Mouse (Mus musculus) right cerebral cortex, adult 2 months (tissue): ENCODE results near the gene Zfyve21.
A peak's percentile ranks its signal among the peaks of the same experiment; 100 is the strongest.

ENCODE experiments used
- DNase-seq, 2 experiments: peaks; one replicate each; pipeline ENCODE4 v3.0.0; 2021 to 2022; ENCODE audit warnings: low spot score in 2 of 2

The Zfyve21 gene

DNA sequence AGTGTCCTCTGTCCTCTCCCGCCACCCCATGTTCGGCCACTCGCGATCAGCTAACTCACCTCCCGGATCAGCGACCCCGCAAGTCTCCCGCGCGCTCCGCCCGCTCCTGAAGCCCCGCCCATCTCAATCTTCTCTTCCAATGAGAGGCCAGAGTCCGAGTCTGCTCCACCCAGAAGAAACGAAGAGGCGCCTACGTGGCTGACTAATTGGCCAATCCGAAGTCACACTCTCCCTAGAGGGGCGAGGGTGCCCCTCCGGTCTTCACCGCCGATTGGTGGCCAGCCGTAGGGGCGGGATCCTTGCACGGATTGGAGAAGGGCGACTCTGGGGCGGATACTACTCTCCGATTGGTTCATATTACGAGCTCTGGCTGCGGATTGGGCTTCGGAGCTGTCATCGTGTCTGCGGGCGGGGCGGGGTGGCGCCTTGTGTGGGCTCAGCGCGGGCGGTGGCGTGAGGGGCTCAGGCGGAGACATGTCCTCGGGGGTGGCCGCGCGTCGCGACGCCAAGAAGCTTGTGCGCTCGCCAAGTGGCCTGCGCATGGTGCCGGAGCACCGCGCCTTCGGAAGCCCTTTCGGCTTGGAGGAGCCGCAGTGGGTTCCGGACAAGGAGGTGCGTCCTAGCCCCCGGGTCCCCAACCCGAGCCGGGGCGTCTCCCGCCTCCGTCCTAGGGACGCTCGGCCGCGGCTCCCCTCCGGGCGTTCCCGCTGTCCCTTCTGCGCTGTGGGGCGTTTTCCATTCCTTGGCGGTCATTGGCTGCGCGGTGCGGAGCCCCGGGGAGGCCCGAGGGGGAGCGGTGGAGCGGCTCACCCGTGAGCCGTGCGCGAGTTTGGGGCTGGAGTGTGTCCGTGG, at the start of gene Zfyve21, which contains the start of gene Xrcc3:
Gene Zfyve21 (plus strand): TSS at position 405 of the 852 bp plus-strand sequence.
Gene Xrcc3 (minus strand): TSS at position 108 of the 852 bp plus-strand sequence.
- DNase-seq = peak; percentile 97 to 98

GRCm38 (mm10) chr12:111766313-111767236, 47.4 kb upstream of the Zfyve21 start:
- DNase-seq = no peak

DNA sequence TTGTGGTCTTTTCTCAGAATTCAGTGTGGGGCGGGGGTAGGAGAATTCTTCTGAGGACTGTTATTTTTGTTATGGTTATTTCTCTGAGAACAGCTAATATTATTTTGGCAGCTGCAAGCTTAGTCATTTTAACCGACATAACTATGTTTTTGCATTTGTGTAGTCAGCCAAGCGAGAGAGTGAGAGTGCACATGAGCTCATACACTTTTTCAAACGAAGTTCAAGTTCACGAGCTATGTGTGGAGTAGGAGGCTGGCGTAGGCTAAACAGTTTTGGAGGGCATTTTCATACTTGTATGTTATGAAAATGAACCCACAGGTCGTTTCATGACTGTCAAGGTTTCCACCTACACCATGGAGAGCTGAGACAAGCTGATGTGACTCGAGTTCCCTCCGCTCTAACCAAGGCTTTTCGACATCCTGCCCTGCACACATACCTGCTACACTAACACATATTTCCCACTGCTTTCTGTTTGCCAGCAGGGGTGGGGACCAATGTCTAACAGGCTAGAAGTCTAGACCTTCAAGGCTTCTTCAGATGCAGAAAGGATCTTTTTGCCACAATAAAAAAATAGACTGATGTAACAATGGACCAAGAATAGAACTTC, 45.5 kb upstream of the Zfyve21 start:
- no peak for DNase-seq

GRCm38 (mm10) chr12:111769306-111769705, 44.7 kb upstream of the Zfyve21 start:
- DNase-seq = peak in 1 of 2 experiments; percentile 39

DNA sequence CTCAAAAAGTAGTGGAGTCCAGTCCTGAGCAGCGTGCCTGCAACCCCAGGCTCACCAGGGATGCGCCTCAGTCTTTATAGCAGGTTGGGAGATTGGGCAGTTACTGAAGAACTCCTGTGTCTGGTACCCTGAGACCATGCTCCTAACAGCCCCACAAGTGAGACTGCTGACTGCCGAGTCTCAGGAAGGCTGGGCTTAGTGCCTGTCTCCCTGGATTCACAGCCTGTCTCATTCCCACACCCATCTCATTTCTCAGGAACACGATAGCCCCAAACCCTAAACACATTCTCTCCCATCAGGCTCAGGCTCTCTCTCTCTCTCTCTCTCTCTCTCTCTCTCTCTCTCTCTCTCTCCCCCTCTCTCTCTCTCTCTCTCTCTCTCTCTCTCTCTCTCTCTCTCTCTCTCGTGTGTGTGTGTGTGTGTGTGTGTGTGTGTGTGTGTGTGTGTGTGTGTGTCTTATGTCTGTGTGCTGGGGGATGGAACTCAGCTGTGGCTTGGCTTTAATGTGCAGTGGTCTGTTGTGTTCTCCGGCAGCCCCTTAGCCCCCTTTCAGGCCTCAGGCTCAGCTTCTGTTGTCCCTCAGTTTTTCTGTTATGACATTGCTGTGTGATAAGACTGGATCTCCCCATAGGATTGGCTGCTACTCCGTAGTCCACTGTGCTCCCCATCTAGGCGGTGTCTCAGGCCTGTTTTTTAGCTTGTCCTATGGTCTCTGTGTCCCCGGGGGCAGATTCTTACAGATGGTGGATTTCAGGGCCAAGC, 44.0 kb upstream of the Zfyve21 start:
- DNase-seq = no peak

DNA sequence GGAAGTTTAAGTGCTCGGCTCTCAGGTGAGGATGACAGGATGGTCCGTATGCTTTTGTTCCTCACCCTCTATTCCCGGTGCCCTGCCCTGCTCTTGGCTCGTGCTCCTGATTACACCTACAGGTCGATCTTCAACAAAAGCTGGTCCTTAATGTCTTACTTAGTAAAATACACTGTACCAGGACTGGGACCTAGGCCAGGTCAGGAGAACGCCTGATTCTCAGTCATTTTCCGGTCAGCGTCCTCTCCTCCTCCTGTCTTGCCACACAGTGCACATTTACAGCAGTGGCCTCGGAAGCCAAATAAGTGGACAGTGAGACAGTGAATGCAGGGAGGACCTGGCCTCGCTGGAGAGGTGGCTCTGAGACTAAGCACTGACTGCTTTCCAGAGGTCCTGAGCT, 43.3 kb upstream of the Zfyve21 start:
- DNase-seq = no peak

DNA sequence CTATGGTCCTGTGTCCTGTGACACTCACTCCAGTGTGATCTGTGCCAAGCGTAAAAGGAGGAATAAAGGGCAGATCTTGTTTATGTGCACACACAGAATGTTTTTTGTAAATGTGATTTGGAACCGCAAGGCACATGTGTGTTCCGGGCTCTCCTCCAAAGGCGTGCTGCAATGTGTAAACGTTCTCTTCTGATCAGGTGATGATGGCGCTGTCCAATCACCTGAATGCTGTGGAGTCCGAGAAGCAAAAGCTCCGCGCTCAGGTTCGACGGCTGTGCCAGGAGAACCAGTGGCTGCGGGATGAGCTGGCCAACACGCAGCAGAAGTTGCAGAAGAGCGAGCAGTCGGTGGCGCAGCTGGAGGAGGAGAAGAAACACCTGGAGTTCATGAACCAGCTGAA, 39.8 kb upstream of the Zfyve21 start:
- DNase-seq = no peak

DNA sequence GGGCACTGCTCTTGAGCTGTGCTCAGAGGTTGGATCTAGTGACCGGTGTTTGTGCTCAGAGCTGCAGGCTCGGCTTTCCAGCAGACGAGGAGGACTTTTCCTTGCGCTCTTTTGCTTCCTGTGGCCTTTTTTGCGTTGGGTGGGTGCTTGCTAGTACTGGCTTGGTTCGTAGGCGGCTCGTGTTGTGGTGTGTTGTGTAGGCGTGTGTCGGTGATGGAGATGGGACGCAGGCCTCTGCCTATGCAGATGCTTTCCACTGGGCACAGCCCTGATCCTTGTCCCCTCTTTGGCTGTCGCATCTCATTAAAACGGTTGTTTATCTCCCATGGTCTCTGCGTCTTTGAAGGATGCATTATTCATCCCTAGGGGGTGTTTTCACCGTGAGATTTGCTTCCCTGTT, 39.1 kb upstream of the Zfyve21 start:
- no peak for DNase-seq

DNA sequence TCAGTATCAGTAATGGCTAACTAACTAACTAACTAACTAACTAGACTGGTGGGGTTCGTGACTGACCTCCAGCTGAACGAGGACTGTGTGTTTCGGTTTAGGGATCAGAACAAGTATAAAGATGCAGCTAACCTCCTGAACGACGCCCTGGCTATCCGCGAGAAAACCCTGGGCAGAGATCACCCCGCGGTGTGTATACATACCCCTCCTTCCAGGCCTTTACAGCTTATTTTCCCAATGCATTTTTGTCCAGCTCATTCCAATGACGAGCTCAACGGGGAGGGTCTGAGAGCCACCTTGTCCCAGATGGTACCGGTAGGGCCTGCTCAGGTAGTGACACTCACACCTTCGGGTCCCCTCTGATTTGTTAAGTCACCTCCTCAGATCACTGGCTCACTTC, 36.1 kb upstream of the Zfyve21 start:
- DNase-seq = no peak

DNA sequence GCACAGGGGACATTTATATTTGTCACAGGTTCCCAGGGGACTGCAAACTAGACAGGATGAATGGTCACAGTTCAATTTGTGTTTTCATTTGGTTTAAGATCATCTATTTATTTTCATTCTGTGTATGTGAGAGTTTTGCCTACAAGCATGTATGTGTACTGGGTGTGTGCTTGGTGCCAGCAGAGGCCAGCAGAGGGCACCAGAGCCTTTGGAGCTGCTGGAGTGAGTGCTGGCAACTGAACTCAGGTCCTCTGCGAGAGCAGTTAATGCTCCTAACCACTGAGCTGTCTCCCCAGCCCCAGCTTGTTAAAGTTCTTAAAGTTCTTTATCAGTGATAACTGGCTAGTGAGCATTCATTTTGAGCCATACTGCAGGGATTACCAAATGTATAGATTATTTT, 34.4 kb upstream of the Zfyve21 start:
- DNase-seq = no peak

DNA sequence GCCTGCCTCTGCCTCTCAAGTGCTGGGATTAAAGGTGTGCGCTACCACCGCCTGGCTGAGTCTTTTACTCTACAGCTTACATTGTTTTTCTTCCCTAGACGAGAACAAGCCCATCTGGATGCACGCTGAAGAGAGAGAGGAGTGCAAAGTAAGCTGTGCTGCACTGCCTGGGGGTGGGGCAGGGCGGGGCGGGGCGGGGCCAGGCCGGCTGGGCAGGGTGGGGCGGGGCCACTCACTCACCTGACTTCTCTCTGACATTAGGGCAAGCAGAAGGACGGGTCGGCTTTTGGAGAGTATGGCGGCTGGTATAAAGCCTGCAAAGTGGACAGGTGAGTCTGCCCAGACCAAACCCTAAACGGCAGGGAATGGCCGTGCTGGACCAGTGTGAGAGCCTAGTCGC, 28.8 kb upstream of the Zfyve21 start:
- no peak for DNase-seq

GRCm38 (mm10) chr12:111787015-111787414, 27.0 kb upstream of the Zfyve21 start:
- no peak for DNase-seq

DNA sequence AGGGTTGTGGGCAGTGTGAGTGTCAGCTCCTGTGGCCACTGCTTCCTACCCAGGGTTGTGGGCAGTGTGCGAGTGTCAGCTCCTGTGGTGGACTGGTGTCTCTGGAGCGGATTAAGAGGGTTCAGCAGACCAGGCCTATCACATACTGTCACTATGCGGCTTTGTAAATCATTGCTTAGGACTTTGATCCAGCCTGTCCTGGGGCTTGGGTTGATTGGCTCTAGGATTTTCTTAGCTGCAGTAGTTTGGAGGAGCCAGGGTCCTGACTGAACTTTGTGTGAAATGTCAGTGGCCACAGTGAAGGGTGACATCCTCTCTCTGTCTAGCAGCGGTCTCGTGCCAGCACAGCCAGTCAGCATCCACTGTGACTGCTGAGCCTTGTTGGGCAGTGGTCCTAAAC, 23.9 kb upstream of the Zfyve21 start:
- no peak for DNase-seq

DNA sequence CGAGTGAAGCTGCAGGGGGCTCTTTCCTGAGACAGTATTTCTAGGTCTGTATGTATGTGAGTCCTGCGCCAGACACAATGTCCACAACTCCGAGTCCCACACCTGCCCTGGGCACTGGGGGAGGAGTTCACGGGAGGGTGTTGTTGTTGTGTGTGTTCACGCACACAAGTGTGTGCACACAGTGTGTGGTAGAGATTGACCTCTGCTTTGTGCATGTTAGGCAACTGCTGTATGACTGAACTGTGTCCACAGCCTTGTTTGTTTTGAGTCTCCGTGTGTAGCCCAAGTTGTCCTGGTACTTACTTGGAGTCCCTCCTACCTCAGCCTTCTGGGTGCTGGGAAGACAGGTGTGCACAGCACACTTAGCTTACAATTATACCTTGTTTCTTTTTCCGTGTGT, 23.3 kb upstream of the Zfyve21 start:
- no peak for DNase-seq

DNA sequence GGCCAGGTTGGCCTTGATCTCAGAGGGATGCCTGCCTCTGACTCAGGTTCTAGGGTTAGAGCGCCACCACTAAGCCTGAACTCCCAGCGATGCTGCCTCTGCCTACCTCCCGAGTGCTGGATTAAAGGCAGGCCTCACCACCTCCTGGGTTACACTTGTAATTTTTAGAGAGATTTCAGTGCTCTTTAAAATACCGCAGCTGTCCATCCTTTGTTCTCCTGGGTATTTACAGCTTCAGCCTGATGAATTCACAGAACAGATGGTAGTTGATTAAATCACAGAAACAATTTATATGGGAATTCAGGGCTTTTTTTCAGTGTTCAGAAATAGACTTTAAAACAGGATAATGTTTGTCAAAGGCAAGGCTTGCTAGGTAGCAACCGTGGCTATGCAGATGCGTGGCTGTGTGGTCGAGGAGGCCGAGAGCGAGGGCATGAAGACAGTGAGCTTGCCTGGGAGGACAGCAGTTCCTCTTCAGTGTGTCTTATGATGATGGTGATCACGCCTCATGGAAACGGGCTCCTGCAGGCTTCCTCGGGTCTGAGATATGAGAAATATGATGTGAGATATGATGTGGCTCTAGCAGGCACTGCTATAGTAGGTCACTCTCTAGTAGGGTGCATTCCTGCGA, 22.4 kb upstream of the Zfyve21 start:
- DNase-seq = peak in 1 of 2 experiments; percentile 58

DNA sequence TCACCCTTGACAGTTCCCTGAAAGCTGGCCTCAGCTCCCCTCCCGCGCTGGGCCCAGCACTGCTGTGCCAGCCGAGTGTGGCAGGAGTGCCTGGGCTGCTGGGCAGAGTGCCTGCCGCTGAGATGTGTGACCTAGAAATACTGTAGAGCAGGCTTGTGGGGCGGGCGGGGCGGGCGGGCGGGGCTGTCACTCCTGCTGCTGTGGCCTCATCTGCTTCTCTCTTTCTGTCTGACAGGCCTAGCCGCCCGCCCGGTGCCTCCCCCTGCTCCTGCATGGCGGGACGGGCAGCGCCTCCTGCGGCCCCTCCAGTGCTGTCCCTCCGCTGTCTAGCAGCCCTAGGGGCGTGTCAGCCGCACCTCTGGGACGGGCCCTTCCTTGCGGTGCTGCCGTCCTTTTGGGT, 19.9 kb upstream of the Zfyve21 start:
- DNase-seq = no peak

DNA sequence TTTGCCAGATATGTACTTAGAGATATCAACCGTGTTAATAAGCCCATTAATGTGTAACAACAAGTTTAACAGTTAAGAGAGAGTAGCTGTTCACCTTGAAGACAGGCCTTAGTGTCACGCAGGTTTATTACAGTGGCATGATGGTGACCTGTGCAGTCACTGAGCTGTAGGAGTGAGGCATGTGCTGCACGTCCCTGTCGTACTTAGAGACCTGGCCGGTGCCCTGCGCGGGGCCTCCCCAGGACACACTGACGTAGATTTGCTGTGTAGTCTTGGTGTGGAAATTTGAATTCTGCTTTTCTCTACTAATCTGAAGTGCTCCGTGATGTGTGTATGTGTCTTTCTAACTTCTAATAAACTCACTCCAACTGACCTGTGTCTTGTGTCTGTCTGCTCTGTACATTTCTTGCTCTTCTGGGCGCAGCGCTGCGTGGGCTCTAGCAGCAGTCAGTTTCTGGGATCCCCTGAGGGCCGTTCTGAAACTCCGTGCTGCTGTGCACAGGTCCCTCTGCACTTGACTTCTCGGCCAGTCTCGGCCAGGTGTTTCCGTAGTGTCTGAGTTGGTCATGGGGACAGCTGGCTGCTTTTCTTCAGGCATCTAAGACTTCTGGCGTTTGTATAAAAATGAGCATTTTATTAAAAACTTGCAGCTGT, 19.3 kb upstream of the Zfyve21 start:
- DNase-seq = no peak

- no peak for DNase-seq
Observed at GRCm38 (mm10) chr12:111795180-111795895, 18.6 kb upstream of the Zfyve21 start.

DNA sequence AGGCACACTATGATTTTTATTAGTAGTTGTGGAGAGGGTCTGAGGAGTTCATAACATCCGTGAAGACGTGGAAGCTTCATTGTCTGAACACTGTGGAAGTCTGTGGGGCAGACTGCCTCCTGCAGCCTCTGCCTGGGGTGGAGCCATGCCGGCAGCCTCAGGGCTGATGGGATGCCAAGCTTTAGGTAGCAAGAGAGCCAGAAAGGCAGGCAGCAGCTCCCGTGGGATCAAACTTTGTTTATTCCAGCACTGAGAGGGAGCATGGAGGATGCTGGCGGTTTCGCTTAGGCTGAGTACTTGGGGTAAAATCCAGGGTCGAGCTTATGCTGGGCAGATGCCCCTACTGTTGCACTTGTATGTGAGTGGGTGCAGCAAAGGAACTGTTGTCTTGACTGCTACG, 16.7 kb upstream of the Zfyve21 start:
- no peak for DNase-seq

DNA sequence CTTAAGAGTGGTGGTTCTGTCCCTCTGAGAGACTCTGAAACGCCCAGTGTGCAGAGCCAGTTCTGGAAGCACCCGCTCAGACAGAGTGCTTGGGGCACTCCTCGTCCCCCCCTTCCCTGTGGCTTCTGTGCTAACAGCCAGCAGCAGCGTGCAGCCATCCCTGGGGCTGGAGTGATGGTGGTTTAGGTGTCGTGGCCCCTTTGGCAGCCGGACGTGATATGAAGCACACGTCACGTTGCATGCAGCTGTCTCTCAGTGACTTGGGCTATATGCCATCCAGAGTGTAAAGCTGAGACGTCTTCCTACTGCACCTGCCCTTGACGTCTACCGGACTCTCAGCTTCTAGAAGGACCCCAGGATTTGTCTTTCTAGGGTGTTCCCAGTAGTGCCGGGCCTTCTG, 15.5 kb upstream of the Zfyve21 start:
- no peak for DNase-seq
